Mouse (Mus musculus) testis, adult 2 months (tissue): ENCODE measurements around the gene Slc3a2.

Experiments used
- CTCF ChIP-seq: fragments of 200-500 bp; IDR thresholded peaks from 2 replicates; pipeline ENCODE4 v1.5.1; 2012; ENCODE audit warnings: low read depth, mild to moderate bottlenecking, inconsistent platforms, low read length, moderate library complexity; ENCODE audit not compliant: control insufficient read depth, insufficient read depth, insufficient replicate concordance
- POLR2A ChIP-seq: fragments of 200-500 bp; IDR thresholded peaks from 2 replicates; pipeline ENCODE4 v1.6.1; 2012; ENCODE audit warnings: low read depth, mild to moderate bottlenecking, inconsistent platforms, low read length, moderate library complexity; ENCODE audit not compliant: control insufficient read depth

DNA sequence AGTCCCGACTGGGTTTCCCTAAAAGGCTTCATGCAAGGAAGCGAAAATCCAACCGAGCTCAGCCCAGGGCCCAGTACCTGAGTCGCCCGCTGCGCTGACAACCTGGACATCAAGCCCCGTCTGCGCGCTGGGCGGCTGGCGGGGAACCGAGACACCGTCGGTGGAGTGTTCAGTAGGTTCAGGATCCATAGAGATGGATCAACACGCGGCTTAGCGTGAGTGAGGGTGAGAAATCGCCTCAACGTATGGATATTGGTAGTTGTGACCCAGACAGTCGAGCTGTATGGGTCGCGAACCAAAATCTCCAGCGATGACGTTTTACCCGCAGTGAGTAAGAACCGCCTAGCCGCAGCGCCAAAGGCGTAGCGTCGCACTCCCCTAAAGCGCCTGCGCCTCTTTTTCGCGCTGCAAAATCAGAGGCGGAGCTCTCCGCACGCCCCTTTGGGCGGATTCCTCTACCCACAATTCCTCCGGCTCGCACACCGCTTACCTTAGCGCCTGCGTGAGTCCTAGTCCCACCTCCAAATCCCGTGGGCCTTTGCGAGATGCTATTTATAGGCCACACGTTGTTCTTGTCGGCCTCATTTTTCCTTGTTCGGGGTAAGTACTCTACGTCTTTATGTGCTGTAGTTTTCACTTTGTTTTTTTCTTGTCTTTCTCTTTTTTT, at the start of gene Slc3a2:
- TF ChIP-seq POLR2A (peak; percentile 96), CTCF (no peak)
